Mouse (Mus musculus) liver, embryonic 11.5 days (tissue): ENCODE results near the gene Olfr1501. TPM values are rescaled to one million over a fixed set of nuclear protein-coding genes. Genes with fewer than 3 reads are reported as not detected.
"Not testable (repeated sequence)": the region's sequence is repeated elsewhere in the genome, so short reads cannot be mapped to it uniquely, and the experiment has no call there.

Experiments used
- ATAC-seq: fragments of 200-750 bp; cut with Nextera tagmentation; replicated peaks from 2 replicates; pipeline ENCODE4 v1.8.0; 2017; ENCODE audit warnings: moderate number of reproducible peaks, mild to moderate bottlenecking, moderate TSS enrichment, moderate library complexity; ENCODE audit not compliant: low FRiP score
- DNase-seq: peaks from one replicate; pipeline ENCODE4 v3.0.0-alpha.2; 2017; ENCODE audit warnings: low spot score
- H3K27ac ChIP-seq: fragments of 300-500 bp; sonication (generic); 2 replicates; pipeline ENCODE4 v1.5.1; 2014; ENCODE audit warnings: mild to moderate bottlenecking, low read depth, low read length, control low read depth
- H3K27me3 ChIP-seq: fragments of 300-500 bp; sonication (generic); replicated peaks from 2 replicates; pipeline ENCODE4 v1.6.1; 2014; ENCODE audit warnings: low read length, mixed read lengths; ENCODE audit not compliant: control insufficient read depth, insufficient read depth
- H3K36me3 ChIP-seq: fragments of 300-500 bp; sonication (generic); 2 replicates; pipeline ENCODE4 v1.6.1; 2014; ENCODE audit warnings: mild to moderate bottlenecking, low read length, moderate library complexity, mixed read lengths; ENCODE audit not compliant: control insufficient read depth, insufficient read depth
- H3K4me1 ChIP-seq: fragments of 300-500 bp; sonication (generic); replicated peaks from 2 replicates; pipeline ENCODE4 v1.6.1; 2014; ENCODE audit warnings: low read length, mixed read lengths; ENCODE audit not compliant: control insufficient read depth, insufficient read depth
- H3K4me2 ChIP-seq: fragments of 300-500 bp; sonication (generic); 2 replicates; pipeline ENCODE4 v1.6.1; 2014; ENCODE audit warnings: mild to moderate bottlenecking, control low read depth, moderate library complexity
- H3K4me3 ChIP-seq: fragments of 300-500 bp; sonication (generic); 2 replicates; pipeline ENCODE4 v1.5.1; 2014; ENCODE audit warnings: low read depth, low read length, control low read depth
- H3K9ac ChIP-seq: fragments of 300-500 bp; sonication (generic); 2 replicates; pipeline ENCODE4 v1.6.1; 2014; ENCODE audit warnings: low read depth, low read length, control low read depth
- H3K9me3 ChIP-seq: fragments of 300-500 bp; sonication (generic); 2 replicates; pipeline ENCODE4 v1.6.1; 2016; ENCODE audit warnings: low read length, inconsistent platforms, mixed read lengths; ENCODE audit not compliant: control insufficient read depth
- WGBS: fragments of 180-500 bp; shearing (Covaris S2); extraction: QIAGEN DNeasy Blood & Tissue Kit; methylation state at CpG from one replicate; pipeline ENCODE4 v1.1.7; 2014; 5-methylcytosine and 5-hydroxymethylcytosine counted together
- polyA plus RNA-seq: library from polyadenylated mRNA; unstranded; fragments of >200 nt; fragmentation: Nextera tagmentation; extraction: Ambion mirVana; gene quantifications from 2 replicates; pipeline ENCODE4 v1.2.1, GENCODE M21; 2014

The Olfr1501 gene
- polyA plus RNA-seq, 1 experiment from 2014 or later = not detected

GRCm38 (mm10) chr19:13805486-13805885 is 45.0 kb downstream of the Olfr1501 start:
- not testable (repeated sequence) for H3K36me3 ChIP-seq, H3K9ac ChIP-seq, DNase-seq, H3K27ac ChIP-seq, H3K4me1 ChIP-seq, H3K27me3 ChIP-seq, H3K4me3 ChIP-seq, H3K4me2 ChIP-seq, ATAC-seq, H3K9me3 ChIP-seq
- WGBS = 58% methylated on average over 1 of the region's 1 CpGs

GRCm38 (mm10) chr19:13798102-13798501 is 52.4 kb downstream of the Olfr1501 start, which contains the start of gene Olfr1497:
Gene Olfr1497 (minus strand): TSS chr19:13798202.
- Histone ChIP-seq H3K9ac (no peak within 1 kb of the TSS), H3K4me1 (no peaks in the 10 kb centered on the region), H3K27ac (no peak within 1 kb of the TSS), H3K27me3 (no peaks in the 10 kb centered on the region), H3K9me3 (no peaks in the 10 kb centered on the region), H3K36me3 (no peaks in the 10 kb centered on the region), H3K4me2 (no peak within 1 kb of the TSS), H3K4me3 (no peak within 1 kb of the TSS)
- no peak for DNase-seq
- ATAC-seq = no peak

Other genes with a start within 250 kb of the Olfr1501 start
- gene Olfr1487, start 233.3 kb downstream of the Olfr1501 start, polyA plus RNA-seq = not detected in 2 replicates
- not detected in 2 replicates for gene Olfr1489, start 219.1 kb downstream of the Olfr1501 start, polyA plus RNA-seq
- not detected in 2 replicates for gene Olfr1490, start 199.6 kb downstream of the Olfr1501 start, polyA plus RNA-seq
- gene Olfr1491, start 153.4 kb downstream of the Olfr1501 start, polyA plus RNA-seq = not detected in 2 replicates
- gene Olfr1493-ps1, start 127.4 kb downstream of the Olfr1501 start, polyA plus RNA-seq = not detected in 2 replicates
- not detected in 2 replicates for gene Olfr1494, start 111.0 kb downstream of the Olfr1501 start, polyA plus RNA-seq
- gene Olfr1495, start 86.1 kb downstream of the Olfr1501 start, polyA plus RNA-seq = not detected in 2 replicates
- gene Olfr1496, start 72.8 kb downstream of the Olfr1501 start, polyA plus RNA-seq = not detected in 2 replicates
- gene Olfr1497, start 52.5 kb downstream of the Olfr1501 start, polyA plus RNA-seq = not detected in 2 replicates
- not detected in 2 replicates for gene Olfr1499, start 31.2 kb downstream of the Olfr1501 start, polyA plus RNA-seq
- not detected in 2 replicates for gene Olfr1500, start 20.2 kb downstream of the Olfr1501 start, polyA plus RNA-seq
- gene Olfr1502, start 11.1 kb upstream of the Olfr1501 start, polyA plus RNA-seq = not detected in 2 replicates
- gene Olfr1504, start 47.2 kb upstream of the Olfr1501 start, polyA plus RNA-seq = not detected in 2 replicates
- gene Olfr1505, start 62.8 kb upstream of the Olfr1501 start, polyA plus RNA-seq = not detected in 2 replicates